Mouse (Mus musculus) Muller cell, postnatal 12 days (primary cell): ENCODE data around the gene Defa36.
"Not testable (repeated sequence)": the region's sequence is repeated elsewhere in the genome, so short reads cannot be mapped to it uniquely, and the experiment has no call there.

Experiments used
- DNase-seq: peaks from one replicate; pipeline ENCODE4 v3.0.0-alpha.2; 2015; ENCODE audit errors: inconsistent ontology term

Defa36 gene

GRCm38 (mm10) chr8:21427111-21427510 lies at the start of gene Defa36:
Defa36 (plus strand) TSS chr8:21427411.
- DNase-seq, result not testable (repeated sequence)

- DNase-seq, result not testable (repeated sequence)
Measured at GRCm38 (mm10) chr8:21378215-21378614, 49.0 kb upstream of the Defa36 start, which contains the start of gene Defa2. Defa2 (plus strand) TSS chr8:21378515.

DNA sequence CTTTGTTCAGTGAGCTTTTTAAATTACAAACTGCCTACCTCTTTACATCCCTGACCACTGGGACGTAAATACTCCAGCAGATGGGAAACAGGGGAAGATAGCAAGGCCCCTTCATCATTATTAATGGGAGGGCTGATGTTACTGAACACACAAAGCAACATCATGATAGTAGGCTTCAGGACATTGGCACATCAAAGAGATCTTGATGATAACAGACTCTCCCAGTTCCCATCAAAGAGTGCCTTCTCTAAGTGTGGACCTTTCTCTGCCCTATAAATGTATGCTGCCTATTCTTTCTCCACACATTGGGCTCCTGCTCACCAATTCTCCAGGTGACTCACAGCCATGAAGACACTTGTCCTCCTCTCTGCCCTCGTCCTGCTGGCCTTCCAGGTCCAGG lies 35.7 kb upstream of the Defa36 start, which contains the start of gene Defa33:
Gene Defa33, plus strand, starts transcription at position 301 of the 400 bp plus-strand sequence.
- not testable (repeated sequence) for DNase-seq

DNA sequence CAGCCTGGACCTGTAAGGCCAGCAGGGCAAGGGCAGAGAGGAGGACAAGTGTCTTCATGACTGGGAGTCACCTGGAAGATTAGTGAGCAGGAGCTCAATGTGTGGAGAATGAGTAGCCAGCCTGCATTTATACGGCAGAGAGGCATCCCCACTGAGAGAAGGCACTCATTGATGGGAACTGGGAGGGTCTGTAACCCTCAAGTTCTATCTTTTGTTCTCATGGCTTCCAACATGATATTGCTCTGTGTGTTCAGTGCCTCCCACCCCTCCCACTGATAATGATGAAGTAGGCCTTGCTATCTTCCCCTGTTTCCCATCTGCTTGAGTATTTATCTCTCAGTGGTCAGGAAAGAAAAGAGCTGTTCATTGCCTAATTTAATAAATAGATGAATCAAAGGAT lies 29.2 kb downstream of the Defa36 start, which contains the start of gene Gm7849:
Gene Gm7849, minus strand, starts transcription at position 101 of the 400 bp plus-strand sequence.
- DNase-seq, result not testable (repeated sequence)
